Mouse (Mus musculus) liver, postnatal 0 days (tissue): Measurements from ENCODE around the gene Gm36864.

Source experiments
- CTCF ChIP-seq: sonication (generic); IDR thresholded peaks from 2 replicates; pipeline ENCODE4 v1.5.1; 2016; ENCODE audit warnings: antibody characterized with exemption, low read depth
- EP300 ChIP-seq: IDR thresholded peaks from 2 replicates; pipeline ENCODE4 v1.6.1; 2016; ENCODE audit warnings: antibody characterized with exemption, low read depth, mild to moderate bottlenecking

DNA sequence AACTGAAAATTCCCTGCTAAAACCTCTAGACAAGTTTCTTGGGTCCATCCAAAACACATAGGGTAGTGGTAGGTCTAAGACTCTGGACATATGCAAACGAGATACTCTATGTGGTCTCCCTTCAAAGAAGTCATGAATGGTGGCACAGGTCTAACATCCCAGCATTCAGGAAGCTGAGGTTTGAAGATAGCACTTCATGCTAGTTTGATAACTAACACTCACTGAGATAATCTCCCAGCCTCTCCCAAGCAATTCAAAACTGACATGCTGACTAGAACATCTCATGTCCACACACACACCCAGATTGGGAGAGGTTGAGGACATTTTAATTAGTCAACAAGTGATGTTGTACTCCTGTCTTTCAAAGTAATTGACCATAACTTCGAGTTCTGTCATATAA lies 3.9 kb downstream of the Gm36864 start:
- TF ChIP-seq EP300 (no peak), CTCF (no peak)
